Mouse (Mus musculus) neural tube, embryonic 12.5 days (tissue): ENCODE data around the gene Sel1l. TPM values are rescaled to one million over a fixed set of nuclear protein-coding genes. Genes with fewer than 3 reads are reported as not detected.

Source experiments
- ATAC-seq: fragments of 200-750 bp; cut with Nextera tagmentation; 2 replicates; pipeline ENCODE4 v1.8.0; 2017; ENCODE audit warnings: low read depth, mild to moderate bottlenecking, moderate TSS enrichment, moderate library complexity; ENCODE audit not compliant: low FRiP score
- H3K27ac ChIP-seq: fragments of 300-500 bp; sonication (generic); 2 replicates; pipeline ENCODE4 v1.5.1; 2016
- H3K27me3 ChIP-seq: fragments of 300-500 bp; sonication (generic); replicated peaks from 2 replicates; pipeline ENCODE4 v1.6.1; 2016; ENCODE audit warnings: mild to moderate bottlenecking
- H3K36me3 ChIP-seq: fragments of 300-500 bp; sonication (generic); 2 replicates; pipeline ENCODE4 v1.6.1; 2016; ENCODE audit warnings: mild to moderate bottlenecking
- H3K4me1 ChIP-seq: fragments of 300-500 bp; sonication (generic); 2 replicates; pipeline ENCODE4 v1.6.1; 2016
- H3K4me2 ChIP-seq: fragments of 300-500 bp; sonication (generic); replicated peaks from 2 replicates; pipeline ENCODE4 v1.6.1; 2016; ENCODE audit warnings: mild to moderate bottlenecking
- H3K4me3 ChIP-seq: fragments of 300-500 bp; sonication (generic); 2 replicates; pipeline ENCODE4 v1.5.1; 2016
- H3K9ac ChIP-seq: fragments of 300-500 bp; sonication (generic); 2 replicates; pipeline ENCODE4 v1.6.1; 2016; ENCODE audit warnings: mild to moderate bottlenecking
- H3K9me3 ChIP-seq: fragments of 300-500 bp; sonication (generic); 2 replicates; pipeline ENCODE4 v1.6.1; 2016; ENCODE audit warnings: mild to moderate bottlenecking
- WGBS: fragments of 180-500 bp; shearing (Covaris S2); methylation state at CpG from one replicate; pipeline ENCODE4 v1.1.7; 2016; 5-methylcytosine and 5-hydroxymethylcytosine counted together
- polyA plus RNA-seq: library from polyadenylated mRNA; unstranded; fragments of >200 nt; fragmentation: Nextera tagmentation; extraction: Ambion mirVana; gene quantifications from 2 replicates; pipeline ENCODE4 v1.2.1, GENCODE M21; 2016

The Sel1l gene
- 84.0 and 89.3 TPM in 2 replicates for polyA plus RNA-seq

GRCm38 (mm10) chr12:91849045-91849467 is at the start of gene Sel1l:
TSS of gene Sel1l (minus strand) at chr12:91849157.
- Histone ChIP-seq H3K36me3 (no peaks in the 10 kb centered on the region), H3K27ac (peak within 1 kb of the TSS; percentile 26; the same call in 1 of the 2 replicates), H3K4me3 (peak within 1 kb of the TSS; percentile 80), H3K9me3 (no peaks in the 10 kb centered on the region), H3K27me3 (no peaks in the 10 kb centered on the region), H3K9ac (peak within 1 kb of the TSS; percentile 87), H3K4me1 (peaks cover 7% of the 10 kb centered on the region; the same call in 1 of the 2 replicates), H3K4me2 (peak within 1 kb of the TSS; percentile 70)
- peak; percentile 100 for ATAC-seq
- WGBS: under 1% methylated on average over 34 of the region's 35 CpGs

- Histone ChIP-seq H3K4me2 (no peak overlapping the region), H3K27me3 (no peaks in the 10 kb centered on the region), H3K27ac (no peak overlapping the region), H3K4me1 (no peaks in the 10 kb centered on the region), H3K9me3 (no peaks in the 10 kb centered on the region), H3K9ac (no peak overlapping the region), H3K36me3 (no peaks in the 10 kb centered on the region), H3K4me3 (no peak overlapping the region)
- WGBS: 87% methylated on average over 9 of the region's 9 CpGs
- no peak for ATAC-seq
Measured at GRCm38 (mm10) chr12:91892622-91893560, 43.9 kb upstream of the Sel1l start.

GRCm38 (mm10) chr12:91880431-91880830 is 31.5 kb upstream of the Sel1l start:
- WGBS: 78% methylated on average over 13 of the region's 13 CpGs
- H3K9me3 ChIP-seq: no peaks in the 10 kb centered on the region
- no peaks in the 10 kb centered on the region for H3K36me3 ChIP-seq
- no peak overlapping the region for H3K4me2 ChIP-seq
- no peak overlapping the region for H3K27ac ChIP-seq
- no peak overlapping the region for H3K9ac ChIP-seq
- 0 out of 2 replicates have a peak, but pooled peaks cover 4% of the 10 kb centered on the region for H3K4me1 ChIP-seq
- H3K27me3 ChIP-seq: no peaks in the 10 kb centered on the region
- no peak for ATAC-seq
- H3K4me3 ChIP-seq: no peak overlapping the region

GRCm38 (mm10) chr12:91878912-91879250 is 29.9 kb upstream of the Sel1l start:
- WGBS: 65% methylated on average over 8 of the region's 8 CpGs
- H3K4me2 ChIP-seq: no peak overlapping the region

GRCm38 (mm10) chr12:91878056-91878911 is 29.3 kb upstream of the Sel1l start:
- Histone ChIP-seq H3K27me3 (no peaks in the 10 kb centered on the region), H3K36me3 (no peaks in the 10 kb centered on the region), H3K4me1 (0 out of 2 replicates have a peak, but pooled peaks cover 4% of the 10 kb centered on the region), H3K4me3 (no peak overlapping the region), H3K4me2 (no peak overlapping the region), H3K9me3 (no peaks in the 10 kb centered on the region), H3K27ac (no peak overlapping the region), H3K9ac (no peak overlapping the region)
- 72% methylated on average over 21 of the region's 21 CpGs for WGBS
- ATAC-seq: no peak

More at GRCm38 (mm10) chr12:91878912-91879250, 29.9 kb upstream of the Sel1l start:
- ATAC-seq: no peak
- Histone ChIP-seq H3K4me3 (no peak overlapping the region), H3K4me1 (0 out of 2 replicates have a peak, but pooled peaks cover 4% of the 10 kb centered on the region), H3K27me3 (no peaks in the 10 kb centered on the region), H3K27ac (no peak overlapping the region), H3K9me3 (no peaks in the 10 kb centered on the region), H3K9ac (no peak overlapping the region), H3K36me3 (no peaks in the 10 kb centered on the region)

GRCm38 (mm10) chr12:91877646-91878045 is 28.7 kb upstream of the Sel1l start:
- H3K27ac ChIP-seq: no peak overlapping the region
- no peak overlapping the region for H3K4me3 ChIP-seq
- ATAC-seq: no peak
- no peaks in the 10 kb centered on the region for H3K27me3 ChIP-seq
- no peaks in the 10 kb centered on the region for H3K36me3 ChIP-seq
- 0 out of 2 replicates have a peak, but pooled peaks cover 4% of the 10 kb centered on the region for H3K4me1 ChIP-seq
- H3K9ac ChIP-seq: no peak overlapping the region
- no peaks in the 10 kb centered on the region for H3K9me3 ChIP-seq
- no peak overlapping the region for H3K4me2 ChIP-seq
- WGBS: 43% methylated on average over 5 of the region's 5 CpGs

- Histone ChIP-seq H3K36me3 (no peaks in the 10 kb centered on the region), H3K4me2 (no peak overlapping the region), H3K9ac (no peak overlapping the region), H3K4me3 (no peak overlapping the region), H3K9me3 (no peaks in the 10 kb centered on the region), H3K27me3 (no peaks in the 10 kb centered on the region), H3K4me1 (no peaks in the 10 kb centered on the region), H3K27ac (no peak overlapping the region)
- WGBS: 91% methylated on average over 11 of the region's 11 CpGs
- no peak for ATAC-seq
Measured at GRCm38 (mm10) chr12:91870671-91871070, 21.7 kb upstream of the Sel1l start.

- Histone ChIP-seq H3K36me3 (no peaks in the 10 kb centered on the region), H3K4me1 (no peaks in the 10 kb centered on the region), H3K27ac (no peak overlapping the region), H3K4me3 (no peak overlapping the region), H3K9me3 (no peaks in the 10 kb centered on the region), H3K27me3 (no peaks in the 10 kb centered on the region), H3K4me2 (no peak overlapping the region), H3K9ac (no peak overlapping the region)
- ATAC-seq: no peak
- WGBS: 71% methylated on average over 4 of the region's 4 CpGs
Measured at GRCm38 (mm10) chr12:91869352-91869751, 20.4 kb upstream of the Sel1l start.

GRCm38 (mm10) chr12:91854330-91854729 is 5.4 kb upstream of the Sel1l start:
- Histone ChIP-seq H3K27me3 (no peaks in the 10 kb centered on the region), H3K9me3 (no peaks in the 10 kb centered on the region), H3K4me1 (no peaks in the 10 kb centered on the region), H3K36me3 (no peaks in the 10 kb centered on the region), H3K4me3 (no peak overlapping the region), H3K9ac (no peak overlapping the region), H3K27ac (no peak overlapping the region), H3K4me2 (no peak overlapping the region)
- no peak for ATAC-seq
- WGBS: 81% methylated on average over 8 of the region's 8 CpGs

- Histone ChIP-seq H3K27ac (peak overlapping the region; percentile 26; the same call in 1 of the 2 replicates), H3K9ac (peak overlapping the region; percentile 87), H3K27me3 (no peaks in the 10 kb centered on the region), H3K4me3 (peak overlapping the region; percentile 80), H3K36me3 (no peaks in the 10 kb centered on the region), H3K4me2 (peak overlapping the region; percentile 70), H3K4me1 (peaks cover 7% of the 10 kb centered on the region; the same call in 1 of the 2 replicates), H3K9me3 (no peaks in the 10 kb centered on the region)
- peak; percentile 72 for ATAC-seq
- WGBS: 4% methylated on average over 33 of the region's 33 CpGs
Measured at GRCm38 (mm10) chr12:91848394-91849044, 438 bp downstream of the Sel1l start.

GRCm38 (mm10) chr12:91846038-91846437 is 2.9 kb downstream of the Sel1l start:
- Histone ChIP-seq H3K4me1 (peaks cover 7% of the 10 kb centered on the region; the same call in 1 of the 2 replicates), H3K9me3 (no peaks in the 10 kb centered on the region), H3K27ac (no peak overlapping the region), H3K4me3 (no peak overlapping the region), H3K9ac (no peak overlapping the region), H3K36me3 (peaks cover 15% of the 10 kb centered on the region), H3K27me3 (no peaks in the 10 kb centered on the region), H3K4me2 (no peak overlapping the region)
- WGBS: 92% methylated on average over 6 of the region's 6 CpGs
- ATAC-seq: no peak
